Mouse (Mus musculus) ovary, adult 10 weeks (tissue): ENCODE measurements around the gene Rpap1. TPM values are rescaled to one million over a fixed set of nuclear protein-coding genes. Genes with fewer than 3 reads are reported as not detected.

Source experiments
- polyA plus RNA-seq: library from polyadenylated mRNA; stranded (reverse); fragments of 350-450 nt; fragmentation: Illumina TruSeq; extraction: RNeasy Lipid Tissue Mini Kit (QIAGEN cat#74804); gene quantifications from one replicate; pipeline ENCODE4 v1.2.3, GENCODE M21; 2014

The Rpap1 gene
- polyA plus RNA-seq, result 0.57 TPM

GRCm38 (mm10) chr2:119787206-119787883 is at the start of gene Rpap1:
Gene Rpap1, minus strand, starts transcription at chr2:119787537.

GRCm38 (mm10) chr2:119797279-119797783 is 10.0 kb upstream of the Rpap1 start, which contains the start of gene Tyro3:
Gene Tyro3, plus strand, starts transcription at chr2:119797733.

GRCm38 (mm10) chr2:119760251-119760650 is 27.1 kb downstream of the Rpap1 start, which contains the start of gene Ltk:
Gene Ltk, minus strand, starts transcription at chr2:119760431.

GRCm38 (mm10) chr2:119741581-119742411 is 45.5 kb downstream of the Rpap1 start, which contains the start of gene Itpka:
Gene Itpka, plus strand, starts transcription at chr2:119742337.

Other genes starting within 250 kb of the Rpap1 start
- gene Exd1, start 239.9 kb downstream of the Rpap1 start, polyA plus RNA-seq, result 0.51 TPM
- 200 TPM for gene Chp1, start 239.8 kb downstream of the Rpap1 start, polyA plus RNA-seq
- 70.1 TPM for gene Nusap1, start 169.2 kb downstream of the Rpap1 start, polyA plus RNA-seq
- gene Oip5, start 169.1 kb downstream of the Rpap1 start, polyA plus RNA-seq, result 26.2 TPM
- 78.7 TPM for gene Ndufaf1, start 124.7 kb downstream of the Rpap1 start, polyA plus RNA-seq
- gene Rtf1, start 112.5 kb downstream of the Rpap1 start, polyA plus RNA-seq, result 47.4 TPM
- not detected for gene Itpka, start 45.2 kb downstream of the Rpap1 start, polyA plus RNA-seq
- gene Ltk, start 27.1 kb downstream of the Rpap1 start, polyA plus RNA-seq, result not detected
- gene Tyro3, start 10.2 kb upstream of the Rpap1 start, polyA plus RNA-seq, result 0.66 TPM
- gene Mga, start 109.7 kb upstream of the Rpap1 start, polyA plus RNA-seq, result 103 TPM
- 4.9 TPM for gene Mapkbp1, start 185.2 kb upstream of the Rpap1 start, polyA plus RNA-seq
- 0.74 TPM for gene Jmjd7, start 239.9 kb upstream of the Rpap1 start, polyA plus RNA-seq
- gene Gm28042, start 240.0 kb upstream of the Rpap1 start, polyA plus RNA-seq, result 0.34 TPM
- gene Pla2g4b, start 245.9 kb upstream of the Rpap1 start, polyA plus RNA-seq, result 0.63 TPM